Mouse (Mus musculus): Measurements from ENCODE around the gene Hist3h2a. TPM values are rescaled to one million over a fixed set of nuclear protein-coding genes. Genes with fewer than 3 reads are reported as not detected.

Gene Hist3h2a
- polyA plus RNA-seq, 1 experiment: 120 TPM

GRCm38 (mm10) chr11:58959186-58959825, 4.8 kb downstream of the Hist3h2a start:
- no peak for TF ChIP-seq POLR2A (IDR thresholded peaks at IDR 0.05; ENCODE audit: borderline replicate concordance, extremely low read depth, insufficient read depth, insufficient read length, poor library complexity, severe bottlenecking)
- TF ChIP-seq CTCF (IDR thresholded peaks at IDR 0.05; ENCODE audit: borderline replicate concordance, extremely low read depth, insufficient read depth, insufficient read length): no peak
- DNase-seq (ENCODE audit: low read depth): no peak

- no peak for TF ChIP-seq POLR2A (IDR thresholded peaks at IDR 0.05; ENCODE audit: borderline replicate concordance, extremely low read depth, insufficient read depth, insufficient read length, poor library complexity, severe bottlenecking)
- peak; percentile 31; the same call in 1 of the 2 replicates for TF ChIP-seq CTCF (IDR thresholded peaks at IDR 0.05; ENCODE audit: borderline replicate concordance, extremely low read depth, insufficient read depth, insufficient read length)
- DNase-seq (ENCODE audit: low read depth): peak; percentile 93
These were observed 5.5 kb downstream of the Hist3h2a start for GRCm38 (mm10) chr11:58959921-58960465.

GRCm38 (mm10) chr11:58961364-58962177, 7.1 kb downstream of the Hist3h2a start:
- DNase-seq (ENCODE audit: low read depth): no peak
- no peak for TF ChIP-seq CTCF (IDR thresholded peaks at IDR 0.05; ENCODE audit: borderline replicate concordance, extremely low read depth, insufficient read depth, insufficient read length)
- TF ChIP-seq POLR2A (IDR thresholded peaks at IDR 0.05; ENCODE audit: borderline replicate concordance, extremely low read depth, insufficient read depth, insufficient read length, poor library complexity, severe bottlenecking): no peak

GRCm38 (mm10) chr11:58963543-58963942, 9.1 kb downstream of the Hist3h2a start:
- TF ChIP-seq CTCF (IDR thresholded peaks at IDR 0.05; ENCODE audit: borderline replicate concordance, extremely low read depth, insufficient read depth, insufficient read length): no peak
- TF ChIP-seq POLR2A (IDR thresholded peaks at IDR 0.05; ENCODE audit: borderline replicate concordance, extremely low read depth, insufficient read depth, insufficient read length, poor library complexity, severe bottlenecking): no peak

GRCm38 (mm10) chr11:58964216-58964615, 9.7 kb downstream of the Hist3h2a start:
- no peak for TF ChIP-seq POLR2A (IDR thresholded peaks at IDR 0.05; ENCODE audit: borderline replicate concordance, extremely low read depth, insufficient read depth, insufficient read length, poor library complexity, severe bottlenecking)
- no peak for TF ChIP-seq CTCF (IDR thresholded peaks at IDR 0.05; ENCODE audit: borderline replicate concordance, extremely low read depth, insufficient read depth, insufficient read length)
- no peak for DNase-seq (ENCODE audit: low read depth)

More at GRCm38 (mm10) chr11:58963543-58963942, 9.1 kb downstream of the Hist3h2a start:
- DNase-seq (ENCODE audit: low read depth): peak; percentile 46

- DNase-seq (ENCODE audit: low read depth): no peak
- no peak for TF ChIP-seq CTCF (IDR thresholded peaks at IDR 0.05; ENCODE audit: borderline replicate concordance, extremely low read depth, insufficient read depth, insufficient read length)
- TF ChIP-seq POLR2A (IDR thresholded peaks at IDR 0.05; ENCODE audit: borderline replicate concordance, extremely low read depth, insufficient read depth, insufficient read length, poor library complexity, severe bottlenecking): no peak
These were observed 10.7 kb downstream of the Hist3h2a start for GRCm38 (mm10) chr11:58965001-58965760.

- TF ChIP-seq POLR2A (IDR thresholded peaks at IDR 0.05; ENCODE audit: borderline replicate concordance, extremely low read depth, insufficient read depth, insufficient read length, poor library complexity, severe bottlenecking) (no peak), CTCF (IDR thresholded peaks at IDR 0.05; ENCODE audit: borderline replicate concordance, extremely low read depth, insufficient read depth, insufficient read length) (peak; percentile 22; the same call in 1 of the 2 replicates)
- DNase-seq (ENCODE audit: low read depth): no peak
These were observed 12.9 kb downstream of the Hist3h2a start for GRCm38 (mm10) chr11:58967346-58967745.

GRCm38 (mm10) chr11:58968551-58968950, 14.1 kb downstream of the Hist3h2a start:
- TF ChIP-seq CTCF (IDR thresholded peaks at IDR 0.05; ENCODE audit: borderline replicate concordance, extremely low read depth, insufficient read depth, insufficient read length) (no peak), POLR2A (IDR thresholded peaks at IDR 0.05; ENCODE audit: borderline replicate concordance, extremely low read depth, insufficient read depth, insufficient read length, poor library complexity, severe bottlenecking) (no peak)
- no peak for DNase-seq (ENCODE audit: low read depth)

GRCm38 (mm10) chr11:58969027-58969426, 14.5 kb downstream of the Hist3h2a start:
- DNase-seq (ENCODE audit: low read depth): no peak
- TF ChIP-seq CTCF (IDR thresholded peaks at IDR 0.05; ENCODE audit: borderline replicate concordance, extremely low read depth, insufficient read depth, insufficient read length): no peak

GRCm38 (mm10) chr11:58969659-58970058, 15.2 kb downstream of the Hist3h2a start:
- DNase-seq (ENCODE audit: low read depth): no peak
- TF ChIP-seq POLR2A (IDR thresholded peaks at IDR 0.05; ENCODE audit: borderline replicate concordance, extremely low read depth, insufficient read depth, insufficient read length, poor library complexity, severe bottlenecking): no peak
- no peak for TF ChIP-seq CTCF (IDR thresholded peaks at IDR 0.05; ENCODE audit: borderline replicate concordance, extremely low read depth, insufficient read depth, insufficient read length)
